Mouse (Mus musculus) limb, embryonic 13.5 days (tissue): ENCODE data around the gene Fut1. TPM values are rescaled to one million over a fixed set of nuclear protein-coding genes. Genes with fewer than 3 reads are reported as not detected.

Experiments used
- ATAC-seq: fragments of 200-750 bp; cut with Nextera tagmentation; 2 replicates; pipeline ENCODE4 v1.8.0; 2017; ENCODE audit warnings: low read depth, moderate number of reproducible peaks, moderate TSS enrichment; ENCODE audit not compliant: low FRiP score
- H3K27ac ChIP-seq: fragments of 300-500 bp; sonication (generic); 2 replicates; pipeline ENCODE4 v1.5.1; 2015; ENCODE audit warnings: inconsistent platforms, mild to moderate bottlenecking, moderate library complexity
- H3K27me3 ChIP-seq: fragments of 300-500 bp; sonication (generic); 2 replicates; pipeline ENCODE4 v1.6.1; 2015; ENCODE audit warnings: mild to moderate bottlenecking, inconsistent platforms
- H3K36me3 ChIP-seq: fragments of 300-500 bp; sonication (generic); 2 replicates; pipeline ENCODE4 v1.6.1; 2015; ENCODE audit warnings: inconsistent platforms, mild to moderate bottlenecking, moderate library complexity
- H3K4me1 ChIP-seq: fragments of 300-500 bp; sonication (generic); 2 replicates; pipeline ENCODE4 v1.6.1; 2015; ENCODE audit warnings: inconsistent platforms
- H3K4me2 ChIP-seq: fragments of 300-500 bp; sonication (generic); replicated peaks from 2 replicates; pipeline ENCODE4 v1.6.1; 2015; ENCODE audit warnings: inconsistent platforms, mild to moderate bottlenecking, moderate library complexity
- H3K4me3 ChIP-seq: fragments of 300-500 bp; sonication (generic); 2 replicates; pipeline ENCODE4 v1.5.1; 2015; ENCODE audit warnings: moderate library complexity, mild to moderate bottlenecking, inconsistent platforms
- H3K9ac ChIP-seq: fragments of 300-500 bp; sonication (generic); 2 replicates; pipeline ENCODE4 v1.6.1; 2015; ENCODE audit warnings: mild to moderate bottlenecking, inconsistent platforms
- H3K9me3 ChIP-seq: fragments of 300-500 bp; sonication (generic); 2 replicates; pipeline ENCODE4 v1.6.1; 2016; ENCODE audit warnings: inconsistent platforms
- WGBS: fragments of 180-500 bp; shearing (Covaris S2); methylation state at CpG from one replicate; pipeline ENCODE4 v1.1.7; 2015; 5-methylcytosine and 5-hydroxymethylcytosine counted together
- polyA plus RNA-seq: library from polyadenylated mRNA; unstranded; fragments of >200 nt; fragmentation: Nextera tagmentation; extraction: Ambion mirVana; gene quantifications from 2 replicates; pipeline ENCODE4 v1.2.1, GENCODE M21; 2015

Fut1 gene
- polyA plus RNA-seq, 1 experiment from 2014 or later = 0.29 TPM

- no peak overlapping the region for H3K9ac ChIP-seq
- H3K27me3 ChIP-seq = peaks cover 50% of the 10 kb centered on the region
- peaks cover 26% of the 10 kb centered on the region for H3K4me1 ChIP-seq
- no peak for ATAC-seq
- H3K9me3 ChIP-seq = no peaks in the 10 kb centered on the region
- H3K36me3 ChIP-seq = no peaks in the 10 kb centered on the region
- H3K4me2 ChIP-seq = no peak overlapping the region
- WGBS = 83% methylated on average over 5 of the region's 5 CpGs
- no peak overlapping the region for H3K4me3 ChIP-seq
- H3K27ac ChIP-seq = no peak overlapping the region
These were observed 1.2 kb downstream of the Fut1 start for GRCm38 (mm10) chr7:45618316-45618715.

DNA sequence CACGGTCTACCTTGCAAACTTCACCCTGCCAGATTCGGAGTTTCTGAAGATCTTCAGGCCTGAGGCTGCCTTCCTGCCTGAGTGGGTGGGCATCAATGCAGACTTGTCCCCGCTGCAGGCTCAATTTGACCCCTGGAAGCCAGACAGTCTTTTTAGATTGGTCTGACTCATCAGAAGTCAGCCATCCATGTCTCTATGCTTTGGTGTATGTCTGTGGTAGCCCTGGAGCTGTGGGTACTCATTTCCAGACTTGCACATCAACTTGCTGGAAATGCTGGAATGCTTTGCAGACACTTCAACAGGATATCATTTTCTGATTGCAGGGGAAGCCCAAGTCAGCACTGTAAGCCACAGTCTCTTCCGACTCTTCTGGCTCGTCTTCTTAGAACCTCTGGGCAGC, 2.5 kb downstream of the Fut1 start:
- no peak for ATAC-seq
- Histone ChIP-seq H3K27me3 (peaks cover 50% of the 10 kb centered on the region), H3K4me2 (no peak overlapping the region), H3K27ac (no peak overlapping the region), H3K4me1 (peaks cover 26% of the 10 kb centered on the region), H3K36me3 (no peaks in the 10 kb centered on the region), H3K9ac (no peak overlapping the region), H3K9me3 (no peaks in the 10 kb centered on the region), H3K4me3 (no peak overlapping the region)
- 82% methylated on average over 5 of the region's 5 CpGs for WGBS

DNA sequence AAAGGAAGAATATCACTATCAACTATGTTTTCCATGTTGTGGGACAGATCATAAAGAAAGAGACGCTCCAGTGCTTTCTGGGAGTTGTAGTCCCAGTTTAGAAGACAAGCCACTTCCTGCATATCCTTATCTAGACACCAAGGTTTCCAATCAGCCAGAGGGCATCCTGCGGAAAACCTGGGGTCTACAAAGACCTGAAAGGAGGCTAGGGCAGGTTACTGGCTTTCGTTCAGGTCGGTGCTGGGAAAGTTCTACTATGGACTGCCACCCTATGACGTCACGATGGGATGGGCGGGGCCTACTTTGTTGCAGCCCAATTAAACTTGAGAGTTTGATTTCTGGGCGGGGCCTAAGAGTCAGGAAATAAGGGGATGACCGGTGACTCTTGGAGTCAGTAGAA, 4.4 kb downstream of the Fut1 start, which contains the start of gene Izumo1:
TSS of gene Izumo1 (plus strand) at position 369 of the 400 bp plus-strand sequence.
- peaks cover 12% of the 10 kb centered on the region for H3K4me1 ChIP-seq
- no peak within 1 kb of the TSS for H3K27ac ChIP-seq
- no peak within 1 kb of the TSS for H3K4me2 ChIP-seq
- no peak within 1 kb of the TSS for H3K9ac ChIP-seq
- no peak for ATAC-seq
- WGBS = 30% methylated on average over 9 of the region's 9 CpGs
- H3K36me3 ChIP-seq = no peaks in the 10 kb centered on the region
- no peaks in the 10 kb centered on the region for H3K9me3 ChIP-seq
- peaks cover 46% of the 10 kb centered on the region for H3K27me3 ChIP-seq
- H3K4me3 ChIP-seq = no peak within 1 kb of the TSS

DNA sequence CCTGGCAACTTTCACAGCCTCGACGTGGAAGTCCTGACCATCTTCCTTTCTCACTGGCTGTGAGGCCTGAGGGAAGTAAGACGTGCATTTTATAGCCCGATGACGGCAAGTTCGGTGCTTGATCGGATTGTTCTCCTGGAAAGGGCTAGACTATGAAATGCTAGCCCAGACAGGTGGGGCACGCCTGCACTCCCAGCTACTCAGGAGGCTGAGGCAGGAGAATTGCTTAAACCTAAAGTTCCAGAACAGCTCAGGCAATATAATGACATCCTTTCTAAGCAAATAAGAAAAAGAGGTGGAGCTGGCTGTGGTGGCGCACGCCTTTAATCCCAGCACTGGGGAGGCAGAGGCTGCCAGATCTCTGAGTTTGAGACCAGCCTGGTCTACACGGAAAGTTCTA, 6.4 kb downstream of the Fut1 start:
- no peak overlapping the region for H3K4me3 ChIP-seq
- no peaks in the 10 kb centered on the region for H3K9me3 ChIP-seq
- no peak for ATAC-seq
- 87% methylated on average over 11 of the region's 11 CpGs for WGBS
- peaks cover 4% of the 10 kb centered on the region; the same call in 1 of the 2 replicates for H3K4me1 ChIP-seq
- H3K36me3 ChIP-seq = no peaks in the 10 kb centered on the region
- H3K4me2 ChIP-seq = no peak overlapping the region
- no peak overlapping the region for H3K9ac ChIP-seq
- H3K27ac ChIP-seq = no peak overlapping the region
- H3K27me3 ChIP-seq = peaks cover 41% of the 10 kb centered on the region

GRCm38 (mm10) chr7:45624718-45625117, 7.6 kb downstream of the Fut1 start:
- ATAC-seq = no peak
- Histone ChIP-seq H3K9ac (no peak overlapping the region), H3K27me3 (peaks cover 33% of the 10 kb centered on the region), H3K4me2 (no peak overlapping the region), H3K9me3 (no peaks in the 10 kb centered on the region), H3K4me3 (no peak overlapping the region), H3K36me3 (no peaks in the 10 kb centered on the region), H3K4me1 (peaks cover 4% of the 10 kb centered on the region; the same call in 1 of the 2 replicates), H3K27ac (no peak overlapping the region)
- WGBS = 33% methylated on average over 3 of the region's 3 CpGs

GRCm38 (mm10) chr7:45625481-45625880, 8.4 kb downstream of the Fut1 start:
- H3K4me3 ChIP-seq = no peak overlapping the region
- 85% methylated on average over 8 of the region's 8 CpGs for WGBS
- peaks cover 4% of the 10 kb centered on the region; the same call in 1 of the 2 replicates for H3K4me1 ChIP-seq
- no peak for ATAC-seq
- no peaks in the 10 kb centered on the region for H3K9me3 ChIP-seq
- no peaks in the 10 kb centered on the region for H3K36me3 ChIP-seq
- peaks cover 34% of the 10 kb centered on the region for H3K27me3 ChIP-seq
- no peak overlapping the region for H3K27ac ChIP-seq
- no peak overlapping the region for H3K4me2 ChIP-seq
- H3K9ac ChIP-seq = no peak overlapping the region

- Histone ChIP-seq H3K27ac (no peak overlapping the region), H3K36me3 (no peaks in the 10 kb centered on the region), H3K4me2 (no peak overlapping the region), H3K4me1 (peaks cover 4% of the 10 kb centered on the region; the same call in 1 of the 2 replicates), H3K9ac (no peak overlapping the region), H3K9me3 (no peaks in the 10 kb centered on the region), H3K4me3 (no peak overlapping the region), H3K27me3 (peaks cover 34% of the 10 kb centered on the region)
- WGBS = 84% methylated on average over 7 of the region's 7 CpGs
- ATAC-seq = no peak
These were observed 9.5 kb downstream of the Fut1 start for GRCm38 (mm10) chr7:45626571-45627076.

DNA sequence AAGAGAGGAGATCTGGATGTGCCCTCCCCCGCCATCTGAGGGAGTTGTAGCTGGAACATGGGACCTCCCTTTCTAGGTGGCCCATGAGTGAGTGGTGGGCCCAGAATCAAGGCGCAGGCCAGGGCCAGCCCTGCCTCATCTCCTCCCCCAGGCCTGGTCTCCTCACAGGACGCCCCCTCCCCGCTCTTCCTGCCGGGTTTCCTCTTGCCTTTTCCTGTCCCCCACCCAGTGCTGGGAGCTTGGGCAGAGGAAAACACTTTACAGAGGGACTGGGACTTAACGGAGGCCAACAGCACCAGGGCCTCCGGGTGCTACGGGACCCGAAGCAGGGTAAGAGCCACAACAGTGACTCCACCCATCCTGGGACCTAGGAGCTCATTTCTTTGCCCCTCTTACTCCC, 10.2 kb downstream of the Fut1 start, which contains the start of gene Rasip1:
TSS of gene Rasip1 (plus strand) at position 228 of the 400 bp plus-strand sequence.
- no peak for ATAC-seq
- peak within 1 kb of the TSS; percentile 61 for H3K4me3 ChIP-seq
- peak within 1 kb of the TSS; percentile 99 for H3K4me2 ChIP-seq
- H3K27me3 ChIP-seq = peaks cover 37% of the 10 kb centered on the region
- peak within 1 kb of the TSS; percentile 76; the same call in 1 of the 2 replicates for H3K27ac ChIP-seq
- H3K4me1 ChIP-seq = peaks cover 7% of the 10 kb centered on the region; the same call in 1 of the 2 replicates
- peak within 1 kb of the TSS; percentile 85 for H3K9ac ChIP-seq
- no peaks in the 10 kb centered on the region for H3K36me3 ChIP-seq
- 87% methylated on average over 9 of the region's 9 CpGs for WGBS
- H3K9me3 ChIP-seq = no peaks in the 10 kb centered on the region

DNA sequence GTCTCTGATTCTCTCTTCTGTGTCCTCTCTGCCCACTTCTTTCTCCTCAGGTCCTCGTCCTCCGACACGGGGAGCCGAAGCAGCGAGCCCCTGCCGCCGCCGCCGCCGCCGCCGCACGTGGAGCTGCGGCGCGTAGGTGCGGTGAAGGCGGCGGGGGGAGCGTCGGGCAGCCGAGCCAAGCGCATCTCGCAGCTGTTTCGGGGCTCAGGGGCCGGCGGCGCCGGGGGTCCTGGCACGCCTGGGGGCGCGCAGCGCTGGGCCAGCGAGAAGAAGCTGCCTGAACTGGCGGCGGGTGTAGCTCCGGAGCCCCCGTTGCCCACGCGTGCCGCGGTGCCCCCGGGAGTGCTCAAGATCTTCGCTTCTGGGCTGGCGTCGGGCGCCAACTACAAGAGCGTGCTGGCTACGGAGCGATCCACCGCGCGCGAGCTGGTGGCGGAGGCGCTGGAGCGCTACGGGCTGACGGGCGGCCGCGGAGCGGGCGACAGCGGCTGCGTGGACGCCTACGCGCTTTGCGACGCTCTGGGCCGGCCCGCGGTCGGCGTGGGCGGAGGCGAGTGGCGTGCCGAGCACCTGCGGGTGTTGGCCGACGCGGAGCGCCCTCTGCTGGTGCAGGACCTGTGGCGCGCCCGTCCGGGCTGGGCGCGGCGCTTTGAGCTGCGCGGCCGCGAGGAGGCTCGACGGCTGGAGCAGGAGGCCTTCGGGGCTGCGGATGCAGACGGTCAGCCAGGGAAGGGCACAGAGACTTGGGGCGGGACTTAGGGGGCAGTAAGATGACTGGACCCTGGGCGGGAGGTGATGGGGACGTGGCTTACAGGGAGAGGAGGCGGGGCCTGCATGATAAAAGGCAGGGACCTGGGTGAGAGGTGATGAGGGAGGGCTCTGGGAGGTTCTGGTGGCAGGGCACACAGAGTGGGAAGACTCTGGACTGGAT, 11.5 kb downstream of the Fut1 start:
- peaks cover 49% of the 10 kb centered on the region for H3K27me3 ChIP-seq
- ATAC-seq = peak; percentile 81
- H3K4me1 ChIP-seq = peaks cover 14% of the 10 kb centered on the region; the same call in 1 of the 2 replicates
- H3K36me3 ChIP-seq = no peaks in the 10 kb centered on the region
- H3K4me2 ChIP-seq = peak overlapping the region; percentile 99
- H3K9me3 ChIP-seq = no peaks in the 10 kb centered on the region
- 1% methylated on average over 105 of the region's 105 CpGs for WGBS
- peak overlapping the region; percentile 76; the same call in 1 of the 2 replicates for H3K27ac ChIP-seq
- peak overlapping the region; percentile 85 for H3K9ac ChIP-seq
- H3K4me3 ChIP-seq = peak overlapping the region; percentile 61

- Histone ChIP-seq H3K4me2 (no peak overlapping the region), H3K27ac (no peak overlapping the region), H3K9me3 (no peaks in the 10 kb centered on the region), H3K4me3 (no peak overlapping the region), H3K4me1 (peaks cover 14% of the 10 kb centered on the region; the same call in 1 of the 2 replicates), H3K36me3 (no peaks in the 10 kb centered on the region), H3K27me3 (peaks cover 43% of the 10 kb centered on the region), H3K9ac (no peak overlapping the region)
- ATAC-seq = no peak
- 75% methylated on average over 23 of the region's 23 CpGs for WGBS
These were observed 13.2 kb downstream of the Fut1 start for GRCm38 (mm10) chr7:45630064-45630907.

DNA sequence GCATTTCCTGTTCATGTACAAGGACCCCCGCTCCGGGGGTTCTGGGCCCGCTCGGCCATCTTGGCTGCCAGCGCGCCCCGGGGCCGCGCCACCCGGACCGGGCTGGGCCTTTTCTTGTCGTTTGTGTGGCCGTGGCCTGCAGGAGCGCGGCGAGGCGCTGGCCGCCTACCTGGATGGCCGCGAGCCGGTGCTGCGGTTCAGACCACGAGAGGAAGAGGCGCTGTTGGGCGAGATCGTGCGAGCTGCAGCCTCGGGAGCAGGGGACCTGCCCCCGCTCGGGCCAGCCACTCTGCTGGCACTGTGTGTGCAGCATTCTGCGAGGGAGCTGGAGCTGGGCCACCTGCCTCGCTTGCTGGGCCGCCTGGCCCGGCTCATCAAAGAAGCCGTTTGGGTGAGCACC, 15.4 kb downstream of the Fut1 start:
- peaks cover 17% of the 10 kb centered on the region for H3K36me3 ChIP-seq
- H3K4me2 ChIP-seq = peak overlapping the region; percentile 62
- WGBS = 13% methylated on average over 35 of the region's 35 CpGs
- peak overlapping the region; percentile 66 for H3K9ac ChIP-seq
- H3K4me3 ChIP-seq = peak overlapping the region; percentile 34
- H3K9me3 ChIP-seq = 0 out of 2 replicates have a peak, but pooled peaks cover 12% of the 10 kb centered on the region
- H3K27me3 ChIP-seq = peaks cover 35% of the 10 kb centered on the region
- H3K4me1 ChIP-seq = peaks cover 14% of the 10 kb centered on the region; the same call in 1 of the 2 replicates
- H3K27ac ChIP-seq = no peak overlapping the region; the same call in 1 of the 2 replicates
- ATAC-seq = no peak
